Mouse (Mus musculus) ES-E14 (cell line): ENCODE measurements around the gene Adgrb3.

Source experiments
- CHD2 ChIP-seq: IDR thresholded peaks from 2 replicates; pipeline ENCODE4 v1.6.1; 2014; ENCODE audit warnings: mild to moderate bottlenecking, low read depth, low read length, inconsistent platforms
- MAFK ChIP-seq: IDR thresholded peaks from 2 replicates; pipeline ENCODE4 v1.6.1; 2014; ENCODE audit warnings: mild to moderate bottlenecking, low read depth, low read length, inconsistent platforms; ENCODE audit not compliant: insufficient read depth
- ZC3H11A ChIP-seq: IDR thresholded peaks from 2 replicates; pipeline ENCODE4 v1.6.1; 2012; ENCODE audit warnings: low read depth, mild to moderate bottlenecking, inconsistent platforms, low read length, borderline replicate concordance
- ZNF384 ChIP-seq: IDR thresholded peaks from 2 replicates; pipeline ENCODE4 v1.6.1; 2012; ENCODE audit warnings: low read depth, low read length, inconsistent platforms

GRCm38 (mm10) chr1:25355486-25355885, 474.0 kb downstream of the Adgrb3 start:
- TF ChIP-seq ZNF384 (no peak), ZC3H11A (no peak), MAFK (no peak), CHD2 (no peak)
